Mouse (Mus musculus) cerebellum, adult 2 months (tissue): ENCODE results near the gene Scn1a.

ENCODE experiments used
- CTCF ChIP-seq: fragments of 200-500 bp; IDR thresholded peaks from 2 replicates; pipeline ENCODE4 v1.5.1; 2011; ENCODE audit warnings: low read depth, mild to moderate bottlenecking, control low read depth, low read length, moderate library complexity, borderline replicate concordance; ENCODE audit not compliant: insufficient read depth
- POLR2A ChIP-seq: fragments of 200-500 bp; IDR thresholded peaks from 2 replicates; pipeline ENCODE4 v1.6.1; 2011; ENCODE audit warnings: low read length, control low read depth, borderline replicate concordance; ENCODE audit not compliant: insufficient read depth

- TF ChIP-seq CTCF: no peak
- TF ChIP-seq POLR2A: no peak
Observed at GRCm38 (mm10) chr2:66240334-66240733, 200.3 kb downstream of the Scn1a start.
